Mouse (Mus musculus) liver, embryonic 13.5 days (tissue): ENCODE data around the gene Hax1. TPM values are rescaled to one million over a fixed set of nuclear protein-coding genes. Genes with fewer than 3 reads are reported as not detected.

Experiments used
- ATAC-seq: fragments of 200-750 bp; cut with Nextera tagmentation; 2 replicates; pipeline ENCODE4 v1.8.0; 2017; ENCODE audit warnings: low read depth, mild to moderate bottlenecking, moderate number of reproducible peaks, moderate library complexity
- DNase-seq: peaks from one replicate; pipeline ENCODE4 v3.0.0; 2022
- H3K27ac ChIP-seq: fragments of 300-500 bp; sonication (generic); 2 replicates; pipeline ENCODE4 v1.5.1; 2015; ENCODE audit warnings: moderate library complexity, mild to moderate bottlenecking, inconsistent platforms
- H3K27me3 ChIP-seq: fragments of 300-500 bp; sonication (generic); 2 replicates; pipeline ENCODE4 v1.6.1; 2015; ENCODE audit warnings: mild to moderate bottlenecking, inconsistent platforms
- H3K36me3 ChIP-seq: fragments of 300-500 bp; sonication (generic); 2 replicates; pipeline ENCODE4 v1.6.1; 2015; ENCODE audit warnings: mild to moderate bottlenecking, inconsistent platforms
- H3K4me1 ChIP-seq: fragments of 300-500 bp; sonication (generic); replicated peaks from 2 replicates; pipeline ENCODE4 v1.6.1; 2015; ENCODE audit warnings: inconsistent platforms
- H3K4me2 ChIP-seq: fragments of 300-500 bp; sonication (generic); 2 replicates; pipeline ENCODE4 v1.6.1; 2015; ENCODE audit warnings: inconsistent platforms, mild to moderate bottlenecking, moderate library complexity
- H3K4me3 ChIP-seq: fragments of 300-500 bp; sonication (generic); replicated peaks from 2 replicates; pipeline ENCODE4 v1.5.1; 2015; ENCODE audit warnings: mild to moderate bottlenecking, inconsistent platforms
- H3K9ac ChIP-seq: fragments of 300-500 bp; sonication (generic); 2 replicates; pipeline ENCODE4 v1.6.1; 2015; ENCODE audit warnings: mild to moderate bottlenecking, inconsistent platforms
- H3K9me3 ChIP-seq: fragments of 300-500 bp; sonication (generic); replicated peaks from 2 replicates; pipeline ENCODE4 v1.6.1; 2016; ENCODE audit warnings: inconsistent platforms
- WGBS: fragments of 180-500 bp; shearing (Covaris S2); methylation state at CpG from one replicate; pipeline ENCODE4 v1.1.7; 2015; ENCODE audit not compliant: insufficient replicate concordance; 5-methylcytosine and 5-hydroxymethylcytosine counted together
- microRNA-seq: library from miRNA; unstranded; fragments of <30 nt; microRNA quantifications from one replicate; pipeline ENCODE4, GENCODE M21; 2016
- polyA plus RNA-seq: library from polyadenylated mRNA; unstranded; fragments of >200 nt; fragmentation: Nextera tagmentation; extraction: Ambion mirVana; gene quantifications from 2 replicates; pipeline ENCODE4 v1.2.1, GENCODE M21; 2015

Gene Hax1
- polyA plus RNA-seq, 1 experiment from 2014 or later, result 130 TPM

DNA sequence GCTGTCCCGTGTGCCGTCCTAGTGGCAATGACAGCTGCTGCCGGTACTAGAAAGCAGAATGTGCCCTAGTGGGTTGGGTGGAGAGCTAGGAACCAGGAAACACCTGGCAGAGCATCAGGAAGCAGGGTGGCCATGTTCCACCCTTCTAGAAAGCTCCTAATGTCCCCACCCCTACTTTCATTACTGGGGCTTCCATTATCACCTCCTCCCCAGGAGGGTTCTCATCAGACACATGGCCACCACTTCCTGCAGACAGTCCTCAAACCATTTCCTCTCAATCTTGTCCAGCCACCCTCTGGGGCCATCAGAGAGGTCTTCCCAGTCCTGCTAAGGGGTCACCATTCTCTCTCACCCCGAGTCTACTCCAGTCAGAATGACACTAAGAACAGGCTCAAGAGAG is 37.1 kb downstream of the Hax1 start:
- ATAC-seq, result no peak
- Histone ChIP-seq H3K4me2 (peak overlapping the region; percentile 76), H3K9ac (no peak overlapping the region), H3K4me3 (peak overlapping the region; percentile 67; the same call in 1 of the 2 replicates), H3K27ac (no peak overlapping the region; the same call in 1 of the 2 replicates), H3K4me1 (peaks cover 48% of the 10 kb centered on the region), H3K36me3 (peaks cover 5% of the 10 kb centered on the region; the same call in 1 of the 2 replicates), H3K27me3 (peaks cover 59% of the 10 kb centered on the region), H3K9me3 (no peaks in the 10 kb centered on the region)
- WGBS, result 6% methylated on average over 4 of the region's 4 CpGs
- DNase-seq, result no peak

- H3K27ac ChIP-seq, result no peak overlapping the region
- WGBS, result 2% methylated on average over 30 of the region's 30 CpGs
- peak overlapping the region; percentile 76 for H3K4me2 ChIP-seq
- H3K9ac ChIP-seq, result peak overlapping the region; percentile 61
- H3K4me1 ChIP-seq, result peaks cover 48% of the 10 kb centered on the region
- peaks cover 8% of the 10 kb centered on the region; the same call in 1 of the 2 replicates for H3K36me3 ChIP-seq
- peak; percentile 69 for DNase-seq
- H3K4me3 ChIP-seq, result peak overlapping the region; percentile 67
- peak; percentile 80 for ATAC-seq
- peaks cover 59% of the 10 kb centered on the region for H3K27me3 ChIP-seq
- no peaks in the 10 kb centered on the region for H3K9me3 ChIP-seq
These were observed 38.1 kb downstream of the Hax1 start for GRCm38 (mm10) chr3:89960469-89960868.

DNA sequence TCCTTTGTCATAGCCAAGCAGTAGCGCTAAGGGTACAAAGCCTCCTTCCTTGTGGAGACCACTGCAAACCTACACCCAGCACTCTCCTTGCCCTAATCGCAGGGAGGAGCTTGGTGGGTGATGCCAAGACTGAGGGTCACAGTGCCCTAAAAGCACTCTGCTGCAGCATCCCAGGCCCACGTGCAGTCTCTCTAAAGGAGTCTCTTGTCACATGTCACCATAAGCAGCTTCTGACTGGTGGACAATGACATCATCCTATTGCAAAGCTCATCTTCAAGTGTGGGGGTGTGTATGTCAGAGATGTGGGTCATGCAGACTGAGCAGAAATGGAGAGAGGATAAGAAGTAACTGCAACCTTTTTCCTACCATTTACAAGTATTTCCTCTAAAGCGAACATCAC is 39.1 kb downstream of the Hax1 start:
- DNase-seq (no peak), ATAC-seq (no peak)
- no peak overlapping the region for H3K4me3 ChIP-seq
- no peak overlapping the region for H3K9ac ChIP-seq
- peak overlapping the region; percentile 76; the same call in 1 of the 2 replicates for H3K4me2 ChIP-seq
- peaks cover 8% of the 10 kb centered on the region; the same call in 1 of the 2 replicates for H3K36me3 ChIP-seq
- H3K27ac ChIP-seq, result no peak overlapping the region
- H3K9me3 ChIP-seq, result no peaks in the 10 kb centered on the region
- 63% methylated on average over 4 of the region's 4 CpGs for WGBS
- peaks cover 42% of the 10 kb centered on the region for H3K4me1 ChIP-seq
- H3K27me3 ChIP-seq, result peaks cover 58% of the 10 kb centered on the region

DNA sequence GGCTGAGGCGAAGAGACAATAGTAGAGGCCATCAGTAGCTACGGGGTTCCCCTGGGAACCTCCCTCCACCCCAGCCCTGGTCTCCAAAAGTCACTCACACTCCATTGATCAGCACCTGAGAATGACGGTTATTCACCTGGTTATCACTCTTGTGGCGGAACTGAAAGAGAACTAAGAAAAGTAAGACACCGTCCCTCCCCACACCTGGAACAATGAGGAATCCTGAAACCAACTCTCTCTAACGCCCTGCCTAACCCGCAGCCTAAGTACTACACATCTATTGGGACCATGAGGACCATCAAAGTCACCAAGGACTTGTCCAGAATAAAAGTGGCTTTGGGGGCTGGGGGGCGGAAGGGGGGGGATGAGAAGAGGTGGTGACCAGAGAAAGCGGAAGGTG is 40.7 kb downstream of the Hax1 start:
- no peak for ATAC-seq
- H3K4me3 ChIP-seq, result no peak overlapping the region
- no peak overlapping the region for H3K9ac ChIP-seq
- H3K27ac ChIP-seq, result no peak overlapping the region
- no peaks in the 10 kb centered on the region for H3K9me3 ChIP-seq
- H3K4me1 ChIP-seq, result peaks cover 31% of the 10 kb centered on the region
- no peak for DNase-seq
- WGBS, result 83% methylated on average over 9 of the region's 9 CpGs
- no peak overlapping the region for H3K4me2 ChIP-seq
- H3K36me3 ChIP-seq, result peaks cover 8% of the 10 kb centered on the region; the same call in 1 of the 2 replicates
- H3K27me3 ChIP-seq, result peaks cover 42% of the 10 kb centered on the region

- Histone ChIP-seq H3K9me3 (no peaks in the 10 kb centered on the region), H3K9ac (no peak overlapping the region), H3K4me2 (no peak overlapping the region), H3K4me3 (no peak overlapping the region), H3K27me3 (peaks cover 27% of the 10 kb centered on the region), H3K4me1 (peaks cover 17% of the 10 kb centered on the region), H3K36me3 (peaks cover 15% of the 10 kb centered on the region; the same call in 1 of the 2 replicates), H3K27ac (no peak overlapping the region)
- DNase-seq (no peak), ATAC-seq (no peak)
- WGBS, result 69% methylated on average over 7 of the region's 7 CpGs
These were observed 42.2 kb downstream of the Hax1 start for GRCm38 (mm10) chr3:89956177-89956971.

DNA sequence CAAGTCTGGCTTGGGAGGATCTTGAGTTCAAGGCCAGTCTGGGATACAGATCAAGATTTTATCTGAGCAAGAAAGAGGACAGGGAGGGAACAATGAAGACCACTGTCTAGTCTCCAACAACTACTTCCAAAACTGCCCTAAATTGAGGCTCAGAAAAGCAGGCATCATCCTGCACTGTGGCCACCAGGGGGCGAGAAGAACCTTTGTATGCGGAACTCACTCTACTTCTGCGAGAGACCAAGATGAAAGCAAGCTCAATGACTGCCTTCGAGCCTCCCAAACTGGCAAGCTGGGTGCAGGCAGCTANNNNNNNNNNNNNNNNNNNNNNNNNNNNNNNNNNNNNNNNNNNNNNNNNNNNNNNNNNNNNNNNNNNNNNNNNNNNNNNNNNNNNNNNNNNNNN is 45.2 kb downstream of the Hax1 start:
- H3K9ac ChIP-seq, result no peak overlapping the region
- H3K4me3 ChIP-seq, result no peak overlapping the region
- no peaks in the 10 kb centered on the region for H3K27me3 ChIP-seq
- no peaks in the 10 kb centered on the region for H3K9me3 ChIP-seq
- 7% methylated on average over 4 of the region's 4 CpGs for WGBS
- no peaks in the 10 kb centered on the region for H3K4me1 ChIP-seq
- H3K4me2 ChIP-seq, result no peak overlapping the region
- ATAC-seq, result no peak
- H3K27ac ChIP-seq, result no peak overlapping the region
- DNase-seq, result peak; percentile 50
- peaks cover 30% of the 10 kb centered on the region; the same call in 1 of the 2 replicates for H3K36me3 ChIP-seq

DNA sequence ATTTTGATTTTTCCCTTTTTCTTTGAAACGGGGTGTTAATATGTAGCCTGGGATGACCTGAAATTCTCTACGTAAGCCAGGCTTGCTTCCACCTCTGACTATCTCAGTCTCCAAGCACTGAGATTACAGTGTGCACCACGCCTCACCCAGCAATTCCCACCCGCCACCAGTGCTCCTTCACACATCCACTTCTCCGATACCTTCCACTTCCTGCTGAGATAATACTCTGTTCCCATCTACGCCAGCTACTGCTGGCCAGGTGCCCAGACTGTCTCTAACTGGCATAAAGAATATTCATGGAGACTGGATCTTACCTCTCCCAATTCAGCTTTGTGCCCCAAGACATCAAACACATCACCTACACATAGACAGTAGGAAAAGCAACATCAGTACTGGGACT is 49.9 kb downstream of the Hax1 start:
- no peak overlapping the region for H3K4me3 ChIP-seq
- no peak overlapping the region for H3K27ac ChIP-seq
- WGBS, result 70% methylated on average over 6 of the region's 6 CpGs
- ATAC-seq (no peak), DNase-seq (no peak)
- no peaks in the 10 kb centered on the region for H3K4me1 ChIP-seq
- no peaks in the 10 kb centered on the region for H3K27me3 ChIP-seq
- no peaks in the 10 kb centered on the region for H3K9me3 ChIP-seq
- H3K4me2 ChIP-seq, result no peak overlapping the region
- H3K36me3 ChIP-seq, result peaks cover 47% of the 10 kb centered on the region
- H3K9ac ChIP-seq, result no peak overlapping the region

- H3K4me1 ChIP-seq, result no peaks in the 10 kb centered on the region
- no peak overlapping the region for H3K27ac ChIP-seq
- no peak overlapping the region for H3K9ac ChIP-seq
- H3K27me3 ChIP-seq, result no peaks in the 10 kb centered on the region
- DNase-seq (no peak), ATAC-seq (no peak)
- peaks cover 49% of the 10 kb centered on the region for H3K36me3 ChIP-seq
- H3K4me2 ChIP-seq, result no peak overlapping the region
- no peak overlapping the region for H3K4me3 ChIP-seq
- no peaks in the 10 kb centered on the region for H3K9me3 ChIP-seq
- 84% methylated on average over 11 of the region's 11 CpGs for WGBS
These were observed 50.6 kb downstream of the Hax1 start for GRCm38 (mm10) chr3:89948021-89948420.

Small RNA genes lying within 50 kb of the gene (microRNA-seq; reads per million reads assigned to microRNA genes)
- 0.88 reads per million for gene Mir7669

Other genes with a start within 250 kb of the Hax1 start
- 0.16 and 0.20 TPM in 2 replicates for gene Chrnb2, start 234.1 kb downstream of the Hax1 start, polyA plus RNA-seq
- gene Ube2q1, start 225.2 kb downstream of the Hax1 start, polyA plus RNA-seq, result 3.4 and 3.5 TPM in 2 replicates
- gene She, start 167.4 kb downstream of the Hax1 start, polyA plus RNA-seq, result 1.0 and 1.1 TPM in 2 replicates
- gene Il6ra, start 85.6 kb downstream of the Hax1 start, polyA plus RNA-seq, result 1.9 and 2.2 TPM in 2 replicates
- 1.4 and 2.2 TPM in 2 replicates for gene Atp8b2, start 35.3 kb downstream of the Hax1 start, polyA plus RNA-seq
- 99.3 and 110 TPM in 2 replicates for gene 4933434E20Rik, start 52.9 kb upstream of the Hax1 start, polyA plus RNA-seq
- gene Ubap2l, start 53.8 kb upstream of the Hax1 start, polyA plus RNA-seq, result 72.2 and 91.6 TPM in 2 replicates
- 246 and 283 TPM in 2 replicates for gene Tpm3, start 73.9 kb upstream of the Hax1 start, polyA plus RNA-seq
- gene Nup210l, start 105.4 kb upstream of the Hax1 start, polyA plus RNA-seq, result 0.05 and 0.08 TPM in 2 replicates
- 679 and 820 TPM in 2 replicates for gene Rps27, start 214.9 kb upstream of the Hax1 start, polyA plus RNA-seq
- gene Rab13, start 214.9 kb upstream of the Hax1 start, polyA plus RNA-seq, result 5.9 and 6.0 TPM in 2 replicates
- gene Jtb, start 232.8 kb upstream of the Hax1 start, polyA plus RNA-seq, result 59.5 and 61.1 TPM in 2 replicates
- gene Creb3l4, start 244.7 kb upstream of the Hax1 start, polyA plus RNA-seq, result 0.36 and 0.41 TPM in 2 replicates
- 31.6 and 34.1 TPM in 2 replicates for gene Slc39a1, start 249.4 kb upstream of the Hax1 start, polyA plus RNA-seq